In genomic region chr11:97799146-97799993, GRCm38 (mm10) we compare ENCODE assay signal across 8 mouse cellular contexts. TPM values are rescaled to one million over a fixed set of nuclear protein-coding genes. Genes with fewer than 3 reads are reported as not detected.
DNase-seq lines count a peak whose midpoint lies in the region; ATAC-seq and TF ChIP-seq lines count a peak whose summit lies in the region.

No protein-coding gene starts in this region.

- H3K27me3 ChIP-seq in ES-Bruce4 (ENCODE audit: control insufficient read depth, insufficient read depth, low read length, poor library complexity, severe bottlenecking): no peaks in the 10 kb centered on the region
- no peaks in the 10 kb centered on the region for H3K27me3 ChIP-seq in forebrain, embryonic 15.5 days
- H3K27me3 ChIP-seq in neural tube, embryonic 14.5 days (ENCODE audit: control insufficient read depth, insufficient read depth, low read length): no peaks in the 10 kb centered on the region; the same call in 1 of the 2 replicates
- 0 out of 2 replicates have a peak, but pooled peaks cover 3% of the 10 kb centered on the region for H3K27me3 ChIP-seq in testis, adult 2 months (ENCODE audit: control insufficient read depth, insufficient read depth, low read length)

- peaks cover 1% of the 10 kb centered on the region for H3K4me1 ChIP-seq in ES-Bruce4 (ENCODE audit: control insufficient read depth, insufficient read depth, low read length)
- H3K4me1 ChIP-seq in forebrain, embryonic 15.5 days: peaks cover 37% of the 10 kb centered on the region
- peaks cover 25% of the 10 kb centered on the region for H3K4me1 ChIP-seq in neural tube, embryonic 14.5 days (ENCODE audit: control insufficient read depth, insufficient read depth, low read length)
- peaks cover 35% of the 10 kb centered on the region for H3K4me1 ChIP-seq in testis, adult 2 months (ENCODE audit: control insufficient read depth, insufficient read depth, low read length)

- TF ChIP-seq CTCF in ES-Bruce4 (IDR thresholded peaks at IDR 0.05; ENCODE audit: low read depth, low read length): no peak
- no peak for TF ChIP-seq CTCF in testis, adult 2 months (IDR thresholded peaks at IDR 0.05; ENCODE audit: control insufficient read depth, insufficient read depth, insufficient replicate concordance, low read depth, low read length)

- peak overlapping the region; percentile 85 for H3K9ac ChIP-seq in ES-Bruce4 (ENCODE audit: low read depth, poor library complexity, severe bottlenecking)
- peak overlapping the region; percentile 97 for H3K9ac ChIP-seq in forebrain, embryonic 15.5 days (replicated peaks)
- H3K9ac ChIP-seq in neural tube, embryonic 14.5 days (replicated peaks; ENCODE audit: low read depth, low read length): peak overlapping the region; percentile 91

- WGBS in forebrain, embryonic 15.5 days: under 1% methylated on average over 71 of the region's 71 CpGs
- WGBS in neural tube, embryonic 14.5 days: under 1% methylated on average over 59 of the region's 71 CpGs

- peak overlapping the region; percentile 58 for H3K4me2 ChIP-seq in forebrain, embryonic 15.5 days (replicated peaks)
- H3K4me2 ChIP-seq in neural tube, embryonic 14.5 days (ENCODE audit: low read depth, low read length): peak overlapping the region; percentile 90

- peak overlapping the region; percentile 84 for H3K27ac ChIP-seq in ES-Bruce4 (ENCODE audit: insufficient read depth, low read length)
- peak overlapping the region; percentile 96 for H3K27ac ChIP-seq in forebrain, embryonic 15.5 days (replicated peaks)
- peak overlapping the region; percentile 86 for H3K27ac ChIP-seq in neural tube, embryonic 14.5 days (ENCODE audit: low read depth, low read length)
- H3K27ac ChIP-seq in testis, adult 2 months (ENCODE audit: control insufficient read depth, insufficient read depth, low read depth, low read length): peak overlapping the region; percentile 90

- ATAC-seq in forebrain, embryonic 15.5 days (replicated peaks): peak; percentile 84
- ATAC-seq in neural tube, embryonic 14.5 days (ENCODE audit: low read depth): peak; percentile 79

- intact Hi-C loops in heart, postnatal 25 days (cut with DNase I): no loop called here

- H3K9me3 ChIP-seq in ES-Bruce4 (replicated peaks; ENCODE audit: control insufficient read depth, insufficient read depth, low read length, poor library complexity, severe bottlenecking): no peaks in the 10 kb centered on the region
- no peaks in the 10 kb centered on the region for H3K9me3 ChIP-seq in forebrain, embryonic 15.5 days
- no peaks in the 10 kb centered on the region for H3K9me3 ChIP-seq in neural tube, embryonic 14.5 days (ENCODE audit: control insufficient read depth, low read length)

- no peak for TF ChIP-seq POLR2A in ES-Bruce4 (IDR thresholded peaks at IDR 0.05; ENCODE audit: insufficient read depth, low read length)
- peak; percentile 73 for TF ChIP-seq POLR2A in testis, adult 2 months (IDR thresholded peaks at IDR 0.05; ENCODE audit: control insufficient read depth, low read depth, low read length)

- H3K36me3 ChIP-seq in ES-Bruce4 (ENCODE audit: control insufficient read depth, insufficient read depth, low read length, poor library complexity, severe bottlenecking): no peaks in the 10 kb centered on the region
- no peaks in the 10 kb centered on the region for H3K36me3 ChIP-seq in forebrain, embryonic 15.5 days
- H3K36me3 ChIP-seq in neural tube, embryonic 14.5 days (ENCODE audit: control insufficient read depth, insufficient read depth, low read length): no peaks in the 10 kb centered on the region
- no peaks in the 10 kb centered on the region for H3K36me3 ChIP-seq in testis, adult 2 months (ENCODE audit: control insufficient read depth, insufficient read depth, low read length)

- H3K4me3 ChIP-seq in ES-Bruce4 (ENCODE audit: low read depth, low read length): peak overlapping the region; percentile 95
- H3K4me3 ChIP-seq in forebrain, embryonic 15.5 days: peak overlapping the region; percentile 98
- peak overlapping the region; percentile 93 for H3K4me3 ChIP-seq in neural tube, embryonic 14.5 days (ENCODE audit: low read depth, low read length)
- peak overlapping the region; percentile 89 for H3K4me3 ChIP-seq in testis, adult 2 months (ENCODE audit: control insufficient read depth, low read depth, low read length)

- TF ChIP-seq EP300 in ES-Bruce4 (IDR thresholded peaks at IDR 0.05; ENCODE audit: insufficient read depth, low read depth, low read length): no peak

- peak; percentile 93 for DNase-seq in cerebellum, adult 11-12 months
- peak; percentile 80 for DNase-seq in heart, postnatal 25 days (ENCODE audit: low spot score)
- DNase-seq in layer of hippocampus, adult 18-20 months (ENCODE audit: low spot score in 2 of 2): peak; percentile 86 to 92
- DNase-seq in lung, adult 18-20 months: peak; percentile 89 to 92

RNA-seq across cellular contexts. Expression of gene Lasp1, which starts 0.6 kb away (rescaled TPM):
- 228 and 231 TPM in 2 replicates for polyA plus RNA-seq in ES-Bruce4 (2011; ENCODE audit: insufficient read depth, insufficient read length, low read depth, missing spikeins)
- polyA plus RNA-seq in forebrain, embryonic 15.5 days (2015; fragmentation: Nextera tagmentation; extraction: Ambion mirVana): 129 and 132 TPM in 2 replicates
- total RNA-seq in heart, postnatal 25 days (2021): 10 to 100 TPM; 41.3 to 46.2 TPM
- total RNA-seq in layer of hippocampus, adult 18-20 months (2021): 100 to 1,000 TPM; 107 to 110 TPM
- 82.9 and 99.8 TPM in 2 replicates for polyA plus RNA-seq in neural tube, embryonic 14.5 days (2014; fragmentation: Nextera tagmentation; extraction: Ambion mirVana)
- 21.4 and 23.1 TPM in 2 replicates for polyA plus RNA-seq in testis, adult 2 months (2012; rRNA removed)

RNA-seq across cellular contexts. Expression of gene Rpl23, which starts 17.1 kb away (rescaled TPM):
- polyA plus RNA-seq in ES-Bruce4 (2011; ENCODE audit: insufficient read depth, insufficient read length, low read depth, missing spikeins): 777 and 842 TPM in 2 replicates
- 327 and 370 TPM in 2 replicates for polyA plus RNA-seq in forebrain, embryonic 15.5 days (2015; fragmentation: Nextera tagmentation; extraction: Ambion mirVana)
- 100 to 1,000 TPM; 454 to 515 TPM for total RNA-seq in heart, postnatal 25 days (2021)
- 100 to 1,000 TPM; 367 to 379 TPM for total RNA-seq in layer of hippocampus, adult 18-20 months (2021)
- 347 and 366 TPM in 2 replicates for polyA plus RNA-seq in neural tube, embryonic 14.5 days (2014; fragmentation: Nextera tagmentation; extraction: Ambion mirVana)
- polyA plus RNA-seq in testis, adult 2 months (2012; rRNA removed): 120 and 126 TPM in 2 replicates

RNA-seq across cellular contexts. Expression of gene 1700001P01Rik, which starts 23.7 kb away (rescaled TPM):
- polyA plus RNA-seq in ES-Bruce4 (2011; ENCODE audit: insufficient read depth, insufficient read length, low read depth, missing spikeins): 0.99 TPM in 1 of 2 replicates, not detected in the other
- polyA plus RNA-seq in forebrain, embryonic 15.5 days (2015; fragmentation: Nextera tagmentation; extraction: Ambion mirVana): 0.39 and 0.75 TPM in 2 replicates
- not detected for total RNA-seq in heart, postnatal 25 days (2021)
- 1 to 10 TPM; 1.1 to 1.2 TPM for total RNA-seq in layer of hippocampus, adult 18-20 months (2021)
- 0.36 TPM in 1 of 2 replicates, not detected in the other for polyA plus RNA-seq in neural tube, embryonic 14.5 days (2014; fragmentation: Nextera tagmentation; extraction: Ambion mirVana)
- polyA plus RNA-seq in testis, adult 2 months (2012; rRNA removed): 174 and 181 TPM in 2 replicates

RNA-seq across cellular contexts. Expression of gene Cwc25, which starts 33.0 kb away (rescaled TPM):
- polyA plus RNA-seq in ES-Bruce4 (2011; ENCODE audit: insufficient read depth, insufficient read length, low read depth, missing spikeins): 14.5 and 16.9 TPM in 2 replicates
- 18.0 and 18.6 TPM in 2 replicates for polyA plus RNA-seq in forebrain, embryonic 15.5 days (2015; fragmentation: Nextera tagmentation; extraction: Ambion mirVana)
- 1 to 10 TPM; 7.0 to 7.2 TPM for total RNA-seq in heart, postnatal 25 days (2021)
- total RNA-seq in layer of hippocampus, adult 18-20 months (2021): 10 to 100 TPM; 18.6 to 23.2 TPM
- 13.8 and 13.9 TPM in 2 replicates for polyA plus RNA-seq in neural tube, embryonic 14.5 days (2014; fragmentation: Nextera tagmentation; extraction: Ambion mirVana)
- 5.6 and 6.3 TPM in 2 replicates for polyA plus RNA-seq in testis, adult 2 months (2012; rRNA removed)

RNA-seq across cellular contexts. Expression of gene B230217C12Rik, which starts 41.2 kb away (rescaled TPM):
- polyA plus RNA-seq in ES-Bruce4 (2011; ENCODE audit: insufficient read depth, insufficient read length, low read depth, missing spikeins): 2.8 and 3.4 TPM in 2 replicates
- 17.8 and 21.0 TPM in 2 replicates for polyA plus RNA-seq in forebrain, embryonic 15.5 days (2015; fragmentation: Nextera tagmentation; extraction: Ambion mirVana)
- under 1 TPM; 0.83 to 0.87 TPM for total RNA-seq in heart, postnatal 25 days (2021)
- 10 to 100 TPM; 70.8 to 71.5 TPM for total RNA-seq in layer of hippocampus, adult 18-20 months (2021)
- polyA plus RNA-seq in neural tube, embryonic 14.5 days (2014; fragmentation: Nextera tagmentation; extraction: Ambion mirVana): 39.8 and 53.5 TPM in 2 replicates
- polyA plus RNA-seq in testis, adult 2 months (2012; rRNA removed): 2.7 and 3.5 TPM in 2 replicates

Comparison
In these comparisons a context has a peak if more than half of its experiments do, and no peak if none do; other contexts are left out.
1. Peak in every context shown above with its lines: DNase-seq, ATAC-seq, H3K4me3 ChIP-seq and H3K27ac ChIP-seq.
2. RNA of gene 1700001P01Rik, which starts 23.7 kb away (polyA plus RNA-seq): 174 to 181 TPM in testis, adult 2 months; 0.99 TPM in ES-Bruce4, 0.39 to 0.75 TPM in forebrain, embryonic 15.5 days and 0.36 TPM in neural tube, embryonic 14.5 days; every median in the first group is over 10 times any median in the second.